Mouse (Mus musculus) liver, embryonic 14.5 days (tissue): Measurements from ENCODE around the gene Rpn1.
A peak's percentile ranks its signal among the peaks of the same experiment; 100 is the strongest.

Experiments
- CTCF ChIP-seq: IDR thresholded peaks from 2 replicates; pipeline ENCODE4 v1.5.1; 2016; ENCODE audit warnings: antibody characterized with exemption, low read depth, control low read depth
- EP300 ChIP-seq: IDR thresholded peaks from 2 replicates; pipeline ENCODE4 v1.6.1; 2016; ENCODE audit warnings: antibody characterized with exemption, low read depth

DNA sequence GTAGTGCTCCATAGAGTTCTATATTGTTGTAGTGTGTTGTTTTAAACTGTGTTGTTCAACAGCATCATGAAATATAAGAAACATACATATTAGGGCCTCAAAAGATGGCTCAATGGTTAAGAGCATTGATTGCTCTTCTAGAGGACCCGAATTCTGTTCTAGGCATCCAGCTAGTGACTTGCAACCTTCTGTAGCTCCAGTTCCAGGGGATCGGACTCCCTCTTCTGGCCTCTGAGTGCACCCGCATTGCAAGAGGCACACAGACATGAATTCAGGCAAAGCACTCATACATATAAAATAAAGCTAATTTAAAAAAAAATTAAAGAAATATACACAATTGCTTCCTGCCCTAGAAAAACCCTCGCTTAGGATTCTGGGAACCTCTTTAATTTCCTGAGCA is 22.9 kb upstream of the Rpn1 start:
- TF ChIP-seq CTCF = 0 out of 2 replicates have a peak, but pooled peaks have one; percentile 13
- no peak for TF ChIP-seq EP300
